Mouse (Mus musculus): ENCODE results near the gene Fam69b.

GRCm38 (mm10) chr2:26579714-26580113 is 48.5 kb upstream of the Fam69b start, which contains the start of gene Egfl7:
- TF ChIP-seq CTCF (IDR thresholded peaks at IDR 0.05; ENCODE audit: low read depth) (no peak), EP300 (IDR thresholded peaks at IDR 0.05; ENCODE audit: low read depth) (no peak)
